Mouse (Mus musculus) midbrain, embryonic 16.5 days (tissue): Measurements from ENCODE around the gene Ski. TPM values are rescaled to one million over a fixed set of nuclear protein-coding genes. Genes with fewer than 3 reads are reported as not detected.

ENCODE experiments used
- ATAC-seq: fragments of 200-750 bp; cut with Nextera tagmentation; 2 replicates; pipeline ENCODE4 v1.8.0; 2017; ENCODE audit warnings: moderate TSS enrichment
- H3K27ac ChIP-seq: fragments of 300-500 bp; sonication (generic); 2 replicates; pipeline ENCODE4 v1.5.1; 2014; ENCODE audit warnings: mild to moderate bottlenecking, low read length, mixed read lengths
- H3K27me3 ChIP-seq: fragments of 300-500 bp; sonication (generic); 2 replicates; pipeline ENCODE4 v1.6.1; 2014; ENCODE audit warnings: low read depth, low read length, mixed read lengths; ENCODE audit not compliant: control insufficient read depth, insufficient read depth
- H3K36me3 ChIP-seq: fragments of 300-500 bp; sonication (generic); 2 replicates; pipeline ENCODE4 v1.6.1; 2014; ENCODE audit warnings: mild to moderate bottlenecking, low read length, moderate library complexity, mixed read lengths; ENCODE audit not compliant: control insufficient read depth, insufficient read depth
- H3K4me1 ChIP-seq: fragments of 300-500 bp; sonication (generic); 2 replicates; pipeline ENCODE4 v1.6.1; 2014; ENCODE audit warnings: mild to moderate bottlenecking, low read length, mixed read lengths; ENCODE audit not compliant: control insufficient read depth, insufficient read depth
- H3K4me2 ChIP-seq: fragments of 300-500 bp; sonication (generic); 2 replicates; pipeline ENCODE4 v1.6.1; 2014; ENCODE audit warnings: mild to moderate bottlenecking, low read length, mixed read lengths
- H3K4me3 ChIP-seq: fragments of 300-500 bp; sonication (generic); 2 replicates; pipeline ENCODE4 v1.5.1; 2014; ENCODE audit warnings: low read depth, mild to moderate bottlenecking, low read length, moderate library complexity, mixed read lengths
- H3K9ac ChIP-seq: fragments of 300-500 bp; sonication (generic); 2 replicates; pipeline ENCODE4 v1.6.1; 2014; ENCODE audit warnings: low read depth, low read length, mixed read lengths
- H3K9me3 ChIP-seq: fragments of 300-500 bp; sonication (generic); replicated peaks from 2 replicates; pipeline ENCODE4 v1.6.1; 2014; ENCODE audit warnings: mild to moderate bottlenecking, low read length, mixed read lengths; ENCODE audit not compliant: control insufficient read depth, poor library complexity, severe bottlenecking
- WGBS: fragments of 180-500 bp; shearing (Covaris S2); extraction: QIAGEN DNeasy Blood & Tissue Kit; methylation state at CpG from one replicate; pipeline ENCODE4 v1.1.7; 2014; 5-methylcytosine and 5-hydroxymethylcytosine counted together
- polyA plus RNA-seq: library from polyadenylated mRNA; unstranded; fragments of >200 nt; fragmentation: Nextera tagmentation; extraction: Ambion mirVana; gene quantifications from 2 replicates; pipeline ENCODE4 v1.2.1, GENCODE M21; 2015

Ski gene
- polyA plus RNA-seq, 1 experiment from 2014 or later: 9.6 TPM

DNA sequence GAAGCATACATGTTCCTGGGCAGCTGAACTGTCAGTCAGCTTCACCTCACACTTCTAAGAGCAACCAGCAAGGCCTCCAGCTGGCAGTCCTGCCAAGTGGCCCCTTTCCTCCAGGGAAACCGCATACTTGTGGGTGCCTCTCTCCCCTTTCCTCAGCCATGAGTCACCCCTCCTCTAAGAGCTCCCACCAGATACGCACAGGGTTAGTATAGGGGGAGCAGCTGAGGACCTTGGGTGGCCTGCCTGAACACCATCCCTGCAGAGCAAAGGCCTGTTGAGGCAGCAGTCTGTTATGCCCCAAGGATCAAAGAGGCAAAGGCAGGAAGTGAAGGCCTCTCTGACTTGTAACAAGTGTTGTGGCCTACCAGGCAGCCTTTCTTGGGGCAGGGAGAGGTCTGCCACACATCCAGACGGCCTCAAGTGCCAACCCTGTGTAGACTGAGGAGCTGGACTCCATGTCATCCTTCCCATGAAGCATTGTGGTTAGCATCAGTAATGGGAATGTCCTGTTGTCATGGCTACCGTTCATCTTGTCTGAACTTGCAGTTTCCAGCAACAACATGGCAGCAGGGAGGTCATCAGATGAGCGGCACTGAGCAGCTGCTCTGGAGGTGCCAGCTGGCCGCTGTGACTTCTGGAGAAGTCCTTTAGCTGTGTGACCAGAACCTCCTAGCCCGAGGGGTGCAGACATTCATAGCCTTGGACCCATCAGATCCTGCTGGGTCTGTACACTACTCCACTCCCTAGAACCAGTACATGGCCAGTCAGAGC, 95.6 kb downstream of the Ski start:
- Histone ChIP-seq H3K27ac (no peak overlapping the region), H3K4me2 (no peak overlapping the region), H3K9me3 (no peaks in the 10 kb centered on the region), H3K4me3 (no peak overlapping the region), H3K36me3 (no peaks in the 10 kb centered on the region), H3K4me1 (peaks cover 25% of the 10 kb centered on the region), H3K9ac (no peak overlapping the region), H3K27me3 (no peaks in the 10 kb centered on the region)
- ATAC-seq: no peak
- 53% methylated on average over 7 of the region's 7 CpGs for WGBS

GRCm38 (mm10) chr4:155126194-155126593, 96.2 kb downstream of the Ski start:
- no peak overlapping the region for H3K4me3 ChIP-seq
- no peak overlapping the region for H3K4me2 ChIP-seq
- H3K9me3 ChIP-seq: no peaks in the 10 kb centered on the region
- H3K36me3 ChIP-seq: no peaks in the 10 kb centered on the region
- H3K9ac ChIP-seq: no peak overlapping the region
- H3K4me1 ChIP-seq: peaks cover 25% of the 10 kb centered on the region
- no peak overlapping the region for H3K27ac ChIP-seq
- no peaks in the 10 kb centered on the region for H3K27me3 ChIP-seq
- WGBS: 89% methylated on average over 5 of the region's 5 CpGs
- no peak for ATAC-seq

DNA sequence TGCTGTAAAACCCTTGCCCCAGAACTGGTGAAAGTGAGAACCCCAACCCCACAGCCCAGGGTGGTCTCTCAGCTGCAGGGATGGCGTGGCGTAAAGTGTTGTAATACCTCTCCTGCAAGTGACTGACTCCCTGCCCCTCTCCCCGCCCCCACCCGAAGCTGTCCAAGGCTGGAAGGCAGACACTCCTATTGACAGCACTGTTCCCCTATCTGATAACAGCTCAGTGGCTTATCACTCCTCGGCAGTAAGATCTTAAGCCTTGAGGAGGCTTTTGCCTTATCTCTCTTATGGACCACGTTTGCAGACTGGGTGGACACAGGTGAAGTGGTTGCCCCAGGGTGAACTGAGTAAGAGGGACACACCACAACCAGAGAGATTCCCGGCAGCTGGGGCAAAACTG, 97.1 kb downstream of the Ski start:
- Histone ChIP-seq H3K4me2 (no peak overlapping the region), H3K4me3 (no peak overlapping the region), H3K9ac (no peak overlapping the region), H3K4me1 (peaks cover 24% of the 10 kb centered on the region), H3K9me3 (no peaks in the 10 kb centered on the region), H3K27me3 (no peaks in the 10 kb centered on the region), H3K27ac (no peak overlapping the region), H3K36me3 (no peaks in the 10 kb centered on the region)
- 64% methylated on average over 7 of the region's 7 CpGs for WGBS
- ATAC-seq: no peak

DNA sequence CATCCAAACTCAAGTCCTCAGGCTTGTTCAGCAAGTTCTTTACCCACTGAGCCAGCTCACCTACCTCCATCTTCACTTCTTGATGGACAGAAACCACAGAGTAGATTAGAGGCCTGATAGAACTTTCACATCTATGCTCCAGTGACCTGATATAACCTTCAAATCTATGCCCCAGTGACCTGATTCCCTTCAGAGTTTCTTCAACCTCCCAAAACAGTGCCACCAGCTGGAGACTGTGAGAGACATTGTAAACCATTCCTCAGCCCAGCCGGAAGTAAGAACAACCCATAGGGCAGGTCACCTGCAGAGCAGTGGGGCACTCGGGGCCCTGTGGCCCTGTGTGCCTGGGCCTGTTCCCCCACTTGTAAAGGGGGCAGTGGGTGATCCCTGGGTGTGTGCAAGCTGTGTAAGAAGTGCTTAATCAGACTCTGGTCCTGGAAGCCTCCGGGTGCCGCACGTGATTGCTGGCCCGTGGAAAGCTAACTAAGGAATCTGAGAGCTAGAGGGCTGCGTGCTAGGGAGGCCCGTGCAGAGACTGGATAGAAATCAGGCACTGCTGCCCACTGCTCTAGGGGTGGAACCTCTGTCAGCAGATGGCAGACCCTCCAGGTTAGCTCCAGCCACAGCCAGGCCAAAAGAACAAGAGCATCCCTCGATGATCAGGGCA, 98.4 kb downstream of the Ski start:
- 84% methylated on average over 9 of the region's 9 CpGs for WGBS
- H3K4me1 ChIP-seq: peaks cover 16% of the 10 kb centered on the region
- no peaks in the 10 kb centered on the region for H3K36me3 ChIP-seq
- H3K9me3 ChIP-seq: no peaks in the 10 kb centered on the region
- ATAC-seq: no peak
- H3K4me2 ChIP-seq: no peak overlapping the region
- H3K27me3 ChIP-seq: no peaks in the 10 kb centered on the region
- H3K9ac ChIP-seq: no peak overlapping the region
- no peak overlapping the region for H3K27ac ChIP-seq
- H3K4me3 ChIP-seq: no peak overlapping the region

DNA sequence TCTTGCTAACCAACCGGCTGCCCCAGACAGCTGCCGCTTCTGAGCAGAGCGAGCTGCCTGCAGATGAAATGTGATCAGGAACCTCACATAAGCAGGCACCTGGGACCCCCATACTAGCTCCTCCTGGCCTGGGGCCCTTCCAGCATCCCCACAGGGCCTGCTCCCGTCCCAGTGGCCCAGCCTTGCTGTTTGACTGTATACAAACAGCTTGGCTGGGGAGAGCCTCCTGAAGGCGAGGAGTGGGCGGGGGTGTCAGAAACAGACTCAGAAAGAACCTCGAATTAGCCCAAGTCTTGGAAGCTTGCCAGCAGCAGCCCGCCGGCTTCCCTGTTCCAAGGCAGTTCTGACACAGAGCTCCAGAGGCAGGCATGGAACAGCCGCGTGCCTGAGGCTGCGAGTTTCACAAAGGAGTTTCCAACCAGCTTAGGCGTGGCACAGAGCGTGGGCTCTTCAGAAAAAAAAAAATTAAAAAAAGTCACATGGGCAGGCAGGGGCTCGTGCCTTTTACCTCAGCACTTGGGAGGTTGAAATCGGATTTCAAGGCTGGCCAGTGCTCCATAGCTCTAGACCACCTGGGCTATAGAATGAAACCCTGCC, 99.8 kb downstream of the Ski start:
- H3K4me3 ChIP-seq: no peak overlapping the region
- H3K27me3 ChIP-seq: no peaks in the 10 kb centered on the region
- 0 out of 2 replicates have a peak overlapping the region, but pooled peaks have one; percentile 43 for H3K27ac ChIP-seq
- peak overlapping the region; percentile 42; the same call in 1 of the 2 replicates for H3K9ac ChIP-seq
- H3K4me1 ChIP-seq: peaks cover 16% of the 10 kb centered on the region
- H3K4me2 ChIP-seq: peak overlapping the region; percentile 2; the same call in 1 of the 2 replicates
- no peaks in the 10 kb centered on the region for H3K9me3 ChIP-seq
- 15% methylated on average over 16 of the region's 16 CpGs for WGBS
- peak; percentile 73 for ATAC-seq
- no peaks in the 10 kb centered on the region for H3K36me3 ChIP-seq

DNA sequence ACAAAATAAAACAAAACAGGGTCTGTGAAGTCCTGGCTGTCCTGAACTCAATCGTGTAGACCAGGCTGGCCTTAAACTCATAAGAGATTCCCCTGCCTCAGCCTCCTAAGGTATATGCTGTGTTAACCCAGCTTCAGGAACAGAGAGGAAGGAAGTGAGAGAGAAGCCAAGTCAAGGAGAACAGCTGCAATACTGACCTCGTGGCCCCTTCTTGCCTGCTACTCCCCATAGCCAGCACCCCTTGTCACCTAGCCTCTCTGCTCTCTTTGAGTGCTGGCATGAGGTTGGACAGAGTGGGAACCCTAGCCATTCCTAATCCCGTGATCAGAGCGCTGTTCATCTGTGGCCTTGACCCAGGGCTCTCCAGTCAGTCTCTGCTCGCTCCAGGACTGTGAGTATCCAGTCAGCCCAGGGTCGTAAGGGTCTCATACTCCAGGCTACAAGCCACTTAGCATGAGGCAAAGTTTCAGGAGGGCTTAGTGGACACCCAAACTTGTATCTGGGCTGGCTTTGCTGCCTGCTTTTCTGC, 100.4 kb downstream of the Ski start:
- 78% methylated on average over 6 of the region's 6 CpGs for WGBS
- Histone ChIP-seq H3K9me3 (no peaks in the 10 kb centered on the region), H3K36me3 (no peaks in the 10 kb centered on the region), H3K4me1 (peaks cover 14% of the 10 kb centered on the region), H3K4me3 (no peak overlapping the region), H3K4me2 (no peak overlapping the region; the same call in 1 of the 2 replicates), H3K27ac (0 out of 2 replicates have a peak overlapping the region, but pooled peaks have one; percentile 43), H3K9ac (peak overlapping the region; percentile 42; the same call in 1 of the 2 replicates), H3K27me3 (no peaks in the 10 kb centered on the region)
- ATAC-seq: peak; percentile 12; the same call in 1 of the 2 replicates

GRCm38 (mm10) chr4:155121222-155121621, 101.2 kb downstream of the Ski start:
- Histone ChIP-seq H3K4me2 (no peak overlapping the region), H3K9me3 (no peaks in the 10 kb centered on the region), H3K27ac (no peak overlapping the region), H3K27me3 (no peaks in the 10 kb centered on the region), H3K36me3 (no peaks in the 10 kb centered on the region), H3K9ac (no peak overlapping the region), H3K4me1 (peaks cover 11% of the 10 kb centered on the region), H3K4me3 (no peak overlapping the region)
- WGBS: 92% methylated on average over 6 of the region's 6 CpGs
- ATAC-seq: no peak

GRCm38 (mm10) chr4:155120583-155120982, 101.8 kb downstream of the Ski start:
- Histone ChIP-seq H3K4me1 (peaks cover 11% of the 10 kb centered on the region), H3K27me3 (no peaks in the 10 kb centered on the region), H3K36me3 (no peaks in the 10 kb centered on the region), H3K4me2 (no peak overlapping the region), H3K27ac (no peak overlapping the region), H3K4me3 (no peak overlapping the region), H3K9me3 (no peaks in the 10 kb centered on the region), H3K9ac (no peak overlapping the region)
- 85% methylated on average over 5 of the region's 5 CpGs for WGBS
- ATAC-seq: no peak
